Mouse (Mus musculus) ES-E14 (cell line): ENCODE data around the gene Tmem145. TPM values are rescaled to one million over a fixed set of nuclear protein-coding genes. Genes with fewer than 3 reads are reported as not detected.

Source experiments
- DNase-seq: peaks from one replicate; pipeline ENCODE4 v3.0.0-alpha.2; 2013; ENCODE audit warnings: low read depth, low spot score
- H3K27ac ChIP-seq: 2 replicates; pipeline ENCODE4 v1.5.1; 2012; ENCODE audit warnings: low read depth, mild to moderate bottlenecking, low read length, moderate library complexity, mixed read lengths; ENCODE audit not compliant: poor library complexity, insufficient read depth, severe bottlenecking
- H3K36me3 ChIP-seq: 2 replicates; pipeline ENCODE4 v1.6.1; 2012; ENCODE audit warnings: mild to moderate bottlenecking, low read length, moderate library complexity, mixed read lengths; ENCODE audit not compliant: control insufficient read depth, poor library complexity, insufficient read depth, severe bottlenecking
- H3K4me1 ChIP-seq, 2 experiments: fragments of 150-350 bp in 1 of 2; sonication (generic) in 1 of 2; 2 replicates each; pipeline ENCODE4 v1.6.1; 2012; ENCODE audit warnings: low read length in 2 of 2, mild to moderate bottlenecking in 1 of 2, mixed read lengths in 1 of 2; ENCODE audit not compliant: control insufficient read depth in 2 of 2, insufficient read depth in 2 of 2, poor library complexity in 1 of 2
- H3K4me3 ChIP-seq, 2 experiments: fragments of 150-350 bp in 1 of 2; sonication (generic) in 1 of 2; 2 replicates each; pipeline ENCODE4 v1.5.1; 2012; ENCODE audit warnings: low read length in 2 of 2, low read depth in 1 of 2, mild to moderate bottlenecking in 1 of 2, mixed read lengths in 1 of 2; ENCODE audit not compliant: insufficient read depth in 1 of 2, poor library complexity in 1 of 2, severe bottlenecking in 1 of 2
- H3K9ac ChIP-seq: 2 replicates; pipeline ENCODE4 v1.6.1; 2012; ENCODE audit warnings: low read depth, mild to moderate bottlenecking, low read length, mixed read lengths; ENCODE audit not compliant: poor library complexity, insufficient read depth, severe bottlenecking
- H3K9me3 ChIP-seq: fragments of 150-350 bp; sonication (generic); 2 replicates; pipeline ENCODE4 v1.6.1; 2012; ENCODE audit warnings: low read depth, mild to moderate bottlenecking, low read length; ENCODE audit not compliant: control insufficient read depth, insufficient read depth
- CHD2 ChIP-seq: IDR thresholded peaks from 2 replicates; pipeline ENCODE4 v1.6.1; 2014; ENCODE audit warnings: mild to moderate bottlenecking, low read depth, low read length, inconsistent platforms
- HCFC1 ChIP-seq: IDR thresholded peaks from 2 replicates; pipeline ENCODE4 v1.6.1; 2012; ENCODE audit warnings: low read length, inconsistent platforms, borderline replicate concordance; ENCODE audit not compliant: insufficient read depth
- MAFK ChIP-seq: IDR thresholded peaks from 2 replicates; pipeline ENCODE4 v1.6.1; 2014; ENCODE audit warnings: mild to moderate bottlenecking, low read depth, low read length, inconsistent platforms; ENCODE audit not compliant: insufficient read depth
- ZC3H11A ChIP-seq: IDR thresholded peaks from 2 replicates; pipeline ENCODE4 v1.6.1; 2012; ENCODE audit warnings: low read depth, mild to moderate bottlenecking, inconsistent platforms, low read length, borderline replicate concordance
- ZNF384 ChIP-seq: IDR thresholded peaks from 2 replicates; pipeline ENCODE4 v1.6.1; 2012; ENCODE audit warnings: low read depth, low read length, inconsistent platforms
- in situ Hi-C, 2 experiments: fragments of 600-800 bp; cut with MboI; formaldehyde crosslinking; loops; one replicate each; pipeline ENCODE4 v1.15.1; 2025; ENCODE audit warnings: low sequenced_read_pairs in 2 of 2, inconsistent platforms in 1 of 2; ENCODE audit not compliant: unreplicated experiment in 2 of 2
- total RNA-seq: library from RNA; depleted of rRNA; stranded (reverse); fragments of 300-350 nt; gene quantifications from 2 replicates; pipeline ENCODE4 v1.2.3, GENCODE M21; 2012

The Tmem145 gene
- total RNA-seq, 1 experiment, result 1.2 TPM

DNA sequence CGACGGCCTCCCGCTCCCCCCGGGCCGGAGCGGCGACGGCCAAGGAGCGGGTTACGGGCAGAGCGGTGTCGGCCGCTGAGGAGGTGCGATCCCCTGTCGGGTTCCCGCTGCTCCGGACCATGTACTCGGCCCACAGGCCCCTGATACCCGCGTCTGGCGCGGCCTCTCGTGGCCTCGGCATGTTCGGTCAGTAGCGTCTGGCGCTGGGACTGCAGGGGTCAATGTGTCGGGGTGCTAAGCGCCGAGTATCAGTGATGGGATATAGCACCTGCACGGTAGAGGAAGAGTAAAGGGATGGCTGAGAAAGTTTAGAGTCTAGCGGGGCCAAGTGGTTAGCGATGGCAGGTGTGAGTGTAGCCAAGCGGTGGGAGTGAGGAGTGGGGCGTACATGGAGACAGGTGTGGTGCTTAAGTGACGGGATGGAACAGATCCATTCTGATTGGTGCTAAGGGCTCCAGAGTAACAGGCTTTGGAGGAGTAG, 23.1 kb upstream of the Tmem145 start:
- in situ Hi-C loops, result no loop called here
- H3K4me1 ChIP-seq, result peaks cover 15 to 31% of the 10 kb centered on the region in 2 experiments; a peak in 2 of 4 replicates
- no peak for DNase-seq

DNA sequence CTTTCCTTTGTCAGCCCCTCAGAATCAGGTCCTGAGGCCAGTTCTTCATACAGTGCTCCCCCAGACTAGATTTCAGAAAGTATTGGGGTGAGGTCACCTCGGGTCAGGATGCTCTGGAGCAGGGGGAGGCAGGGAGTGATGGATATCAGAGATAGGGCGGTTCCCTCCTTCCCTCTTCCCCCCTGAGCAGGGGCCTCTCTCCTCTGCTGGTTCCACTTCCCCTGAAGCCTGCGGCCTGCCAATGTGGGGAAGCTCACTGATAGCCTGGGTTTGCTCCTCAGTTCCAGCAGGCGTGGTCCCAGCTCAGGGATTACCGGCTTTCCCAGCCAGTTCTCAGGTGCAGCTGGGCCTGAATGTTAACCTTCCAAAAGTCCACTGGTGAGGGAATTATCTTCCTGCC, 22.3 kb upstream of the Tmem145 start:
- no peaks in the 10 kb centered on the region for H3K9me3 ChIP-seq
- H3K36me3 ChIP-seq, result peaks cover 39% of the 10 kb centered on the region
- peak overlapping the region; percentile 96 for H3K9ac ChIP-seq
- DNase-seq, result no peak
- peak overlapping the region; percentile 82 to 95 for H3K4me3 ChIP-seq
- peaks cover 12 to 31% of the 10 kb centered on the region in 2 experiments; a peak in 2 of 4 replicates for H3K4me1 ChIP-seq
- TF ChIP-seq HCFC1, result no peak
- TF ChIP-seq CHD2, result no peak
- no peak for TF ChIP-seq MAFK
- no peak for TF ChIP-seq ZNF384
- no peak for TF ChIP-seq ZC3H11A
- in situ Hi-C loops, result no loop called here
- no peak overlapping the region for H3K27ac ChIP-seq

More for the DNA sequence above, 23.1 kb upstream of the Tmem145 start:
- H3K9me3 ChIP-seq, result no peaks in the 10 kb centered on the region
- peak overlapping the region; percentile 96 for H3K9ac ChIP-seq
- H3K27ac ChIP-seq, result peak overlapping the region; percentile 98
- peak overlapping the region; percentile 82 to 95 for H3K4me3 ChIP-seq
- TF ChIP-seq MAFK (no peak), HCFC1 (0 out of 2 replicates have a peak, but pooled peaks have one; percentile 8), ZC3H11A (no peak)
- peaks cover 31% of the 10 kb centered on the region for H3K36me3 ChIP-seq

DNA sequence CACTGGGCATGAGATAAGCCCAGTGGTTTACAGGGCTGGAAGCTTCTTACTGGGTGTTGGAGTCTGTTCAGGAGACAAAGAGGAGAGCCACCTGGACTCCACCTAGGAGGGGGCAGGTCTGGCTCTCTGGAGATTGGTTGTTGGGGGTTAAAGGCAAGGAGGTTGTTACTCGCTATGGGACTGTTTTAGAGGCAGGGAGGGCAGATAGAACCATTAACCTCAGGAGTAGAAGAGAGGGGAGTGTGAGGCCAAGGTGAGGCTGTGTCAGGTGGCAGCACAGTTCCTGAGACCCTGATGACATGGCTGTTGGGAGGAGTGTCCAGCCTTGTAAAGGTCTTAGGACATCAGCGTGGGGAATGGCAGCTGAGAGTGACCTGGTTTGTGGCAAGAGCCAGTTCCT, 21.7 kb upstream of the Tmem145 start:
- no peak for TF ChIP-seq CHD2
- no peak for TF ChIP-seq ZNF384
- TF ChIP-seq ZC3H11A, result no peak
- TF ChIP-seq HCFC1, result no peak
- no peak for TF ChIP-seq MAFK
- Histone ChIP-seq H3K36me3 (peaks cover 45% of the 10 kb centered on the region), H3K27ac (no peak overlapping the region), H3K4me3 (no peak overlapping the region), H3K9ac (no peak overlapping the region), H3K9me3 (no peaks in the 10 kb centered on the region), H3K4me1 (peaks cover 12 to 31% of the 10 kb centered on the region in 2 experiments; a peak in 2 of 4 replicates)
- no peak for DNase-seq
- in situ Hi-C loops, result no loop called here

DNA sequence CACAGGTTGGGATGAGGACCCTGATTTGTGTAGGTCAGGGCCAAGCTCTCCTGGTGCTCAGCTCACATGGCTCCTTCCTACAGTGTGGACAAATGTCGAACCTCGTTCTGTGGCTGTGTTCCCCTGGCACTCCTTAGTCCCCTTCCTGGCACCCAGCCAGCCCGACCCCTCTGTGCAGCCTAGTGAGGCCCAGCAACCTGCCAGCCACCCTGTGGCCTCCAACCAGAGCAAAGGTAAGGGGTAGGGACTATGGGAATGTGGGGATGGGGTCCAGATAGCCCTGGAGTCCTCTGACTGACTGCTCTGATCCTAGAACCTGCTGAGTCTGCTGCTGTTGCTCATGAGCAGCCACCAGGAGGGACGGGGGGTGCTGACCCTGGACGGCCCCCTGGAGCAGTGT, 21.1 kb upstream of the Tmem145 start:
- no peak overlapping the region for H3K27ac ChIP-seq
- H3K9ac ChIP-seq, result no peak overlapping the region
- DNase-seq, result no peak
- no peak overlapping the region for H3K4me3 ChIP-seq
- no peaks in the 10 kb centered on the region for H3K9me3 ChIP-seq
- no peak for TF ChIP-seq CHD2
- TF ChIP-seq ZC3H11A, result no peak
- no peak for TF ChIP-seq ZNF384
- no peak for TF ChIP-seq HCFC1
- no peak for TF ChIP-seq MAFK
- H3K4me1 ChIP-seq, result peaks cover 12 to 30% of the 10 kb centered on the region in 2 experiments; a peak in 2 of 4 replicates
- peaks cover 47% of the 10 kb centered on the region for H3K36me3 ChIP-seq
- in situ Hi-C loops, result no loop called here
